Mouse (Mus musculus) induced T-regulatory cell, adult 2 months (primary cell): Measurements from ENCODE around the gene Tes.
"Not testable (repeated sequence)": the region's sequence is repeated elsewhere in the genome, so short reads cannot be mapped to it uniquely, and the experiment has no call there.

Experiments used
- DNase-seq: peaks from one replicate; pipeline ENCODE4 v3.0.0-alpha.2; 2012; ENCODE audit warnings: low read depth

Tes gene

DNA sequence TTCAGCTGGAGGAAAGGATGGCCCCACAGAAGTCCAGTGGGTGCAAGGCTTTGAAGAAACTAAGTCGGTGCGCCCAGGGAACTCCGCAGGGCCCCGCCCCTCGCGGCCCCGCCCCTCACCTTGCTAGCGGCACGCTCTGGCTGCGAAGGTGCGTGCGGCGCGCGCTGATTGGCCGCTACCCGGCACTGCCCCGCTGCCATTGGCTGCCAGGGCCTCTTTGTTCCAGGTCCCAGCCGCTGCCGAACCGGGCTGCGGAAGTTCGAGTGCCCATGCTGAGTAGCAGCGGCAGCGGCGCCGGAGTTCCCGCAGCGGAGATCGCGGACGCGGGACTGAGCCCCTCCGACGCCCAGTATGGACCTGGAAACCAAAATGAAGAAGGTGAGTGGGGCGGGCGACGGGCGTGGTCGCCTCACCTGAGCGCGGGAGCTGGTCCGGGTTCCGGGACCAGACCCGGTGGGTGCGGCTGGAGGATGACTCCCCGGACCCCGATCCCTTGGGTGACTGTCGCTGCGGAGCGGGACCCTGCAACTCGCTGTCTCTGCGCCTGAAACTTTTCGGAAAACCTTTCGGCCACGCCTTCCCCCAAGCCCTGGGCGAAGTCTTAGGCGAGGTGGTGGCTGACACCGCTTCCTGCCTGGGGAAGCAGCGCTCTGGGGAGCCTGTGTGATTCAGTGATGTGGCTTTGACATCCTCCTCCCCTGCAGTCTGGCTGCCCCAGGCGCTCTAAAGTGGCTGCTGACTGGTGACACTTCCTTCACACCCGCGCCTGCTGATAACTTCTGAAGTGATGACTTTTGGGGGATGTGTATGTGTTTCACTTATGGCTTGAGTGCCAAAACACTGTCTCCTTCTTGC, at the start of gene Tes:
Gene Tes (plus strand): TSS at position 214 of the 855 bp plus-strand sequence.
- peak; percentile 93 for DNase-seq

DNA sequence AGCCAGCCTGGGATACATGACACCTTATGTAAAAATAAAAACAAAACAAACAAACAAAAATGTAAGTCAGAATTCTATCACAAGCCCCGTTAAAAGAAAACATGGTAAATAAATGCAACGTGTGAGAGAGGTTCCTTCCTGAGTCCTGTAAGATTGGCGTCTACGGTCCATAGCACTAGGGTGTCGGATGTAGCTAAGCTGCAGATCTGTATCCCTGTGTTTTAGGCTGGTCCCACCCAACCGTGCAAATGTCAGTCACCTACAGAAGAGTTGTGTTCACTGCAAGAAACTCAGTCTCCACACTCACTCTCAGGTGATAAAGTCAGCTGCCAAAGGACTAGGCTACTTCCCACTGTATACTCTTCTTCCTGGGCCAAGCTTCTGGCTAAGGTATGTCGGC, 39.1 kb upstream of the Tes start:
- DNase-seq, result no peak

DNA sequence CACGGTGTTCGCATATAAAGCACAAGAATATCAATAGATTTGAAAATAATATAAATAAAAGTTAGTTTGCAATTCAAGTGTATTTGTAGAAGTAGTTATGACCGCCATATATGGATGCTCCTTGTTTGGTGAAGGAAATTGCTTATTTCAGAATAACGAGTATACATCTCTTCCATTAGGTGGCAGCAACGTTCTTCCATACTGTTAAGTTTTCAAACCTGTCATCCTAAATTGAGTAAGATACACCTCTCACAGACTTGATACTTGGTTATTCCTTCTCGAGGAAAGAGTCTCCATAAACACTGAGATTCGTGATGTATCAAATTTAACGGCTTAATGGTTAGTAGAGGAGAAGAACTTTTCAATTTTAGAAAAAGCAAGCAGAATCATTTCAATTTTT, 37.4 kb upstream of the Tes start:
- peak; percentile 80 for DNase-seq

DNA sequence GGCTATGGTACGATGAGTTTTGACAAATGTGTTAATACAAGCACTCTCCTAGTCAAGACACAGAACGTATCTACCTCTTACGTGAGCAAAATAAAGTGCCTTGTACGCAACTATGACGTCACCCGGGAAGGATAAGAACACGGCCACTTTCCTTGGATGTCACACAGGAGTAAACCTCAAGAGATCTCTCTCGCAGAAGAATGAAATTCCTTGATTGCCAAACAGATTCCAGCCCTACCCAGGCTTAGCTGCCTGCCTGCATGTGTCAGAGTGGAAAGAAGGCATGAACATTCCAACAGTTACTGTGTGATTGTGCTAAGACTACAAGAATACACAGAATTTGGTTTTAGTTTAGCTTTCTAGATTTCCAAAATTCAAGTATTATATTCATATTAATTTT, 36.1 kb upstream of the Tes start:
- no peak for DNase-seq

DNA sequence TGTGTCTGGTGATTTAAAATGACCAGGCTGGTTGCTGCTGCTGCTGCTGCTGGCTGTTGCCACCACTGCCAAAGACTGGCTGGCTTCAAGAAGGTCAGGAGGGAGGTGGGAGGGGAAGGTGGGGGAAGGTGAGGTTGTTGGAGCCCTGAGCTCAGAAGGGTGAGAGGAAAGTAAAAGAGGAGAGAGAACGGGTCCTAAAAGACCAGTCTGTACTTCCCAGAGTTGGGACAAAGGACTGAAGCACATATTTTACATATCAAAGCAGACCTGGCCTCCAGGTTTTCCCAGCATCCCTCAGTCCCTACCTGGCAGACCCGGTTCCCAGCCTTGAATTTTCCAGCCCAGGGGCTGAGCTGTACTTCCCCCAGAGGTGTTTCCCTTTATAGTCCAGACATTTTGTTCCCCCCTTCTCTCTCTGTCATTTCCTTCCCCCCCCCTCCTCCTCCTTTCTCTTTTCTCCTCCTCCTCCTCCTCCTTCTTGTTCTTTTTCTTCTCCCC, 32.7 kb upstream of the Tes start:
- no peak for DNase-seq

DNA sequence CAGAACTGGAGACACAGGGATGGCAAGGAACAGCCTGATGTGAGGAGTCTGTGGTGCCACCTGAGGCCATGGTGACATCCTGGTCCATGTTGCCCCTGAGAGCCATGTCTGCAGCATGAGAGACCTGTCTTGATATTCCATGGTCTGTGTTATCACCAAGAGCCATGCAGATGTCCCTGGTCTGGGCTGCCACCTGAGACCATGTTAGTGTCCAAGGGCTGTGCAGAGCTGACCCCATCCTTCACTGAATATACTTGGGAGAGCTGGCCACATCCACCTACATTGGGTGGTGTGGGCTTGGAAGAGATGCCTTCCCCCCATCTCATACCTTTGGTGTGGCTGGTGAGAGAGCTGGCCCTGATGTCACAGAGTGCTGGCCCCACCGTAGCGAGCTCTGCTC, 30.9 kb upstream of the Tes start:
- no peak for DNase-seq

DNA sequence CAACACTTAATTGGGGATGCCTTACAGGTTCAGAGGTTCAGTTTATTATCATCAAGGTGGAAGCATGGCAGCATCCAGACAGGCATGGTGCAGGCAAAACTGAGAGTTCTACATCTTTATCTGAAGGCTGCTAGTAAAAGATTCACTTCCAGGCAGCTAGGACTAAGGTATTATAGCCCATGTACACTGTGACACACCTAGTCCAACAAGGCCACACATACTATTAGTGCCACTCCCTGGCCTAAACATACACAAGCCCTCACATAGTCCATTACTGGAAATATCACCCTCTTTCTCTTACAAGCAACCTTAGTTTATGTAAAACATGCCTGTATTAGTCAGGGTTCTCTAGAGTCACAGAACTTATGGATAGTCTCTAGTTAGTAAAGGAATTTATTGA, 29.7 kb upstream of the Tes start:
- DNase-seq, result no peak

DNA sequence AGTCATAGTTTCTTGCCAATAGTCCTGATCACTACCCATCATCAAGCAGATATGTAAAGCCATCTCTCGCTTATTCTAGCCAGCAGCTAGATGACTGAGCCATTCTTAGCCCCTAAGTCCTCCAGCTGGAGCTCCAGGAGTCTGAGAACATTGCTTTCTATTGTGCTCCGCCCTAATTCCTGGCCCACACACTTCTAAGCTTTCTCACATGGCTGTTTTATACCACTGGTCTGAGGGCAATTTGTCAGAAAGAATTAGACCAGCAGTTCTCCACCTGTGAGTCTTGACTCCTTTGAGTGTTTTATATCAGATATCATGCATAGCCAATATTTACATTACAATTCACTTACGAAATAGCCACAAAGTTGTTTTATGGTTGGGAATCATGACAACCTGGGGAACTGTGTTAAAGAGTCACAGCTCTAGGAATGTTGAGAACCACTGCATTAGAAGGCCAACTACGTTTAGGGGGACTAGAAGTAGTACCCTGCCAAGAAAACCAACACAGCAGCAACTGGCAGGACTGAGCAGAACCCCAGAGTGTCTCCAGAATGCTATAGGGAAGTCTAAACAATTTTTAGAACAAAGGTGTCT, 13.4 kb upstream of the Tes start:
- no peak for DNase-seq

DNA sequence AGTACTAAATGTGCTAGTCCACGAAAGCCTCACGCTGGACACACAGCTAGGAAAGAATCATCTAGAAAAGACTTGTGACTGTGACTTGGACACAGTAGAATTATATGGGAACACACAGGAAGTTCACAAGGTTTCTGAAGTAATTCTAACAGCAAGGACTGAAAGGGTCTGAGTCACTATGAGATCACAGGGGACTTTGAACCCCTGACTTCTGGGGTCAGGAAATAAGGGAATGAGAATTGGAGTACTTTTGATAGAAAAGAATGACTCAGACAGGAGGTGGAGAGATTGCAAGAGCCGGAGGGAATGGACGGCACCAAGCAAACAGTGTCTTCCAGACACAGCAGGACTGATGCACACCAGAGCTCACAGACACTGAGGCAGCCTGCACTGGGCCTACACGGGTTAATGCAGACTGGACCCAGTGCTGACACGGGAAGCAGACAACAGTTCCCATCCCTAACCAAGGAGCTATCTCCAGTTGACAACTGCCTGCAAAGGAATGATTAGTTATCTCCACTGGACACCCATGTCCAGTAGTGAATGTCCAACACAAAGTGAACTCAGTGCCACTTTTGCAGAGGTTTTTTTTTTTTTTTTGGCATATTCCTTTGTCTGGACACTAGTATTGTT, 11.8 kb upstream of the Tes start:
- DNase-seq, result no peak

DNA sequence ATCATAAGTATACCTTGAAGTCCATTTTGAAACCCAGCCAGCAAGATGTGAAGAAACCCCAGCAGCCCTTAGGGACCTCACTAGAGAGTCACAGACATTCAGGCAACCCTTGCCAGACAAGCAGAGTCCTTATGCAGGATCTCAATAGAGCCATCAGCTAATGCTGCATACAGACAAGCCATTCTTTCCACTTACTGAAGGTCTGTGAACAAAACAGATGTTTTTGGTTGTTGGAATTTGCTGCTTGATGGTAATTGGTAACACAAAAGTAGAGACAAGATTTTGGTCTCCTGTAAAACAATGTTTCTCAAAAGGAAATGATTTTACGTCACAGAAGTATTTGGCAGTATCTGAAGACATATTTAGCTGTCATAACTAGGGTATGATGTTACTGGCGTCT, 10.2 kb upstream of the Tes start:
- DNase-seq, result no peak

DNA sequence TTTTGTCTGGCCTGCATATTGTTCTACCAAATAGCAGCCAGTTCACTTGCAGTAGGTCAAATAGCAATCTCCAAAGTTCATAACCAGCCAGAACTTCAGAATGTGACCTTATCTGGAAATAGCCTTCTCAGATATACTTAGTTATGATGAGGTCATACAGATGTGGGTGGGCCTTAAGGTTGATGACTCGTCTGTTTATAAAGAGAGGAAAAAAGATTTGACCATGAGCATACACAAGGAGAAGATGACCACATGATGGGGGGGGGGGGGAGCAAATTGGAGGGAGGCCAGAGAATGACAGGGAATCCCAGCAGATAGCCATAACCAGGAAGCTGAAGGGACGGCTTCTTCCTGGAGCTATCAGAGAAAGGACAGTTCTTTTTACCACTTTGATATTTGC, 9.3 kb upstream of the Tes start:
- no peak for DNase-seq

DNA sequence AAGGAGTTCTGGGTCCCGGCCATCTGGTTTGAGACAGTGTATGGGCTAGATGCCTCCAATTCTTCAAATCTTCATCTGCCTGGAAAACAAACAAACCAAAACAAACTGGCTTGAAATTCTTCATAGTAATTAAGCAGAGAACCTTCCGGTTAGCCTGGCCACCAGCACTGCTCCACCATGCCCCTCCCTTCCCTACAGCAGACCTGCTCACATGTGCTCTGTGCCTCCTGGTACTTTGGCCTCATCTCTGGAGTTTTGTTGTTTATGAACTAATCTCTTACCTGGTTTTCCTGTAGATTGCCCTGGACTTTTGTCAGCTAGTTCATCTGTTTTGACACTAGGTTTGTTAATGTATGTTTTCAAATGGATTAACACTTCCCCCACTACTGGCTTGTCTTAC, 5.4 kb upstream of the Tes start:
- DNase-seq, result no peak

DNA sequence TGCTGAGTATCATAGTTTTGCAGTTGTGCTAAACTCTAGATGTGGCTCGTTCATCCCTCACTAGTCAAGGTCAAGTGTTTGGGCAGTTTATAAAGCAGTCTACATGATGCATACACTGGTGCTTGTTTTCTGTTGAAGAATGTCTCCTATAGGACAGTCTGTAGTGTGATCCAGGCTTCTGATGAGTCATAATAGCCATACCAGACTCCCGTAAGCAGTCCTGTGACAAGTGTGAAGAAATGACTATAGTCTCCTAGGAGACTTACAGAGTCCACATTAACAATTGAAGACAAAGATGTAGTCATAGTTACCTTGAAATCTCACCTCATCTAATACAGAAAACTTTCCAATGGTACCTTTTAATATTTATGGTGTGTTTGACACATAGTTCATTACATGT, 4.8 kb upstream of the Tes start:
- peak; percentile 23 for DNase-seq

DNA sequence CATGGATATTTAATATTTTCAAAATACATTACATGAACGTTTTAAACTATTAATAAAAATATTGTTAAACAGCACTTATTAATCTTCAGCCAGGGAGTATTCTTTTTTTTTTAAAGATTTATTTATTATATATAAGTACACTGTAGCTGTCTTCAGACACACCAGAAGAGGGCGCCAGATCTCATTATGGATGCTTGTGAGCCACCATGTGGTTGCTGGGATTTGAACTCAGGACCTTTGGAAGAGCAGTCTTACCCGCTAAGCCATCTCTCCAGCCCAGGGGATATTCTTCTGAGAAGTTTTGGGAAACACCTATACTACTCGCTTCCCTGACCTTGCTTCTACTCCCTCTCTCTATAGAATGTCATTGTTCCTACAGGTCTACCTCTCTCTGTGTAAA, 3.1 kb upstream of the Tes start:
- DNase-seq, result not testable (repeated sequence)

DNA sequence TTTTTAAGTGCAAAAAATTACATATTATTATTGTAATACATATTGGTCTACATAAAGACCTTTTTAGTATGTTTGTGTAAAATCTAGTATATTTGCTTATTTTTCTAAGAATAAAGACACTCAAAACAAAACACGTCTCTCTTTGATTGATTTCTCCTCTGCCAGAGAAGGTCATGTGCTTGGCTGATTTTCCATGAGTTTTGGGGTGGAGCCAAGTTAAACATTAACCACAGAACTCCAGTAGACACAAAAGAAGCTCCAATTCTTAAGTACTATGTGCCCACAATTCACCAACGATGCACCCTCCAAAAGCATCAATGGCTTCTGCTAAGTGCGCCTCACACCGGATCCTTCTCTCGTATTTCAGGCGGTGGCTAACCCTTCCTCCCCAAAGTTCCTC, 2.6 kb upstream of the Tes start:
- DNase-seq, result no peak

DNA sequence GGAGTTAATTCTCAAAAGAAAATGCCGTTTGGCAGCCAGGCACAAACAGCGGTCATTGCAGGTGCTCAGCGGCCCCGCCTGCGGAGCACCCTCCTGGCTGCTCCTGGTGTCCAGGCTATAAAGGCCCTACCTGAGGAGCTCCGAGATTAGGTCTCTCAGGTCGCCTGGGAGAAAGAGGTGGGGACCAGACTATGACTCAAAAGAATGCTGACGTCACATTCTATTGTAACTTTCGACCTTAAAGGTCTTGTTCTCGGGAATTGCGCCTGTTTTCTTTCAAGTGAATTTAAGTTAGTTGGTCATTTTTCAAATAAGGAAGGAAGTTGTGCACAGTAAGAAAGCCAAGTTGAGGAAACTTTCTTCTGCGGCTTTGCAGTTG, 831 bp downstream of the Tes start:
- no peak for DNase-seq

DNA sequence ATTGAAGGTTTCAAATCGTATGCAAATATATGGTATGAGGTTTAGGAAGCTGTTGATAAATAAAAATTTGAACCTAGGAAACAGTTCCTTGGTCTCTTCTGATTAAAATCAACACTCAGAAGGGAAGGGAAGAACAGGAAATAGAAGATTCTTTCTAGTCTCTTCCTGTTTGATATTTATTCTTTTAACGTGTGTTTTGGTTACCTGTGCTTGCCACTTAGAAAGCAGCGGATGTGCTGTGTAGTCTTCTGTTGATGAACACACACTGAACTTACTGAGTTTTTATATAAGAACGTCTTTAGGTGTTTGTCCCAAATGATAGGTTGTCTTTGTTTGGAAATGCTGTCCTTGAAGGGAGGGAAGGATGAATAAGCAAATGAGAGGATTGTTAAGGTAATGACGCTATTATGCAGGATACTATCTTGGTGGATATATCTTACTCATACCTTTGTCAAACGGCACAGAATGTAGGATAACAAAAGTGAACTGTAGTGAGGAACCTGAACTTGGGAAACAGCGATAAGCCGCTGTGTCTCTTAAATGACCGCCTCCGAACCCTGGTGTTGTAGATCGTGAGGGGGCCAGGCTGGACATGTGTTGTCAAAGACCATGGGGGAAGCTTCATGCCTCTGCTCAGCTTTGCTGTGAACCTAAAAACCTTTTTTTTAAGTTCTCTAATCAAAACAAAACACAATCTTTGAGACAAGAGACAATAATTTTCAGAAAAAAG, 1.4 kb downstream of the Tes start:
- no peak for DNase-seq

DNA sequence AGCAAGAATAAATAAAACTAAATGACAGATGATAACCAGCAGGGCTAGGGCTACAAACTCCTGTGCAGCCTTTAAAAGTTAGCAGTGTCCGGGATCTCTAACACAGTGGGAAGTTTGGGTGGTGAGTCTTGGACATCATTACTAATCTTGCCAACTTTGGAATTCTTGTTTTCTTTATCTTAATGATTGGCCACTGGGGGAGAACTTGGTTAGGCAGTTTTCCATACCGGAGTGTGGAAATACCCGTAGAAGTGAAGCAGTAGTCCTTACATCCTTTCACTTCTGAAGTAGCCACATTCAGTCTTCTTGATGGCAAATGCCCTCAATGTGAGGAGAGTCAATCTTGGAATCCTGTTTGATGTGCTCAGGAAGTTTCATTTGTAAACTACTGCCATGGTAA, 7.0 kb downstream of the Tes start:
- no peak for DNase-seq

DNA sequence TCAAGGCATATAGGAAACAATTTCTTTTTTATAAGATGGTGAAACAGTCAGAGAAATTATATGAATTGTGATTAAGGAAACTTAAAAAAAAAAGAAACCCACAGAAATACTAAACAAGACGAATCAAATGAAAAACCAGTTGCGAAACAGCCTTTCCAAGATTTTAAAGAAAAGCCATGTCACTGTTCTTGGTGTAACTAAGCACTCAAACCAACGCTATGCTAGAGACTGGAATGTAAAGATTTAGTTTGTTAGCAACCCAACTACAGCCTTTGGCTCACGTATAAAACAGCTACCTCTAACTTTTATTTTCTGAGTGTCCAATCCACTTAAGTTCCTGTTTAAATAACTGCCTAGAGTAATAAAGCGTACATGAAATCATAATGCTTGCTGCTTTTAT, 7.4 kb downstream of the Tes start:
- DNase-seq, result no peak

DNA sequence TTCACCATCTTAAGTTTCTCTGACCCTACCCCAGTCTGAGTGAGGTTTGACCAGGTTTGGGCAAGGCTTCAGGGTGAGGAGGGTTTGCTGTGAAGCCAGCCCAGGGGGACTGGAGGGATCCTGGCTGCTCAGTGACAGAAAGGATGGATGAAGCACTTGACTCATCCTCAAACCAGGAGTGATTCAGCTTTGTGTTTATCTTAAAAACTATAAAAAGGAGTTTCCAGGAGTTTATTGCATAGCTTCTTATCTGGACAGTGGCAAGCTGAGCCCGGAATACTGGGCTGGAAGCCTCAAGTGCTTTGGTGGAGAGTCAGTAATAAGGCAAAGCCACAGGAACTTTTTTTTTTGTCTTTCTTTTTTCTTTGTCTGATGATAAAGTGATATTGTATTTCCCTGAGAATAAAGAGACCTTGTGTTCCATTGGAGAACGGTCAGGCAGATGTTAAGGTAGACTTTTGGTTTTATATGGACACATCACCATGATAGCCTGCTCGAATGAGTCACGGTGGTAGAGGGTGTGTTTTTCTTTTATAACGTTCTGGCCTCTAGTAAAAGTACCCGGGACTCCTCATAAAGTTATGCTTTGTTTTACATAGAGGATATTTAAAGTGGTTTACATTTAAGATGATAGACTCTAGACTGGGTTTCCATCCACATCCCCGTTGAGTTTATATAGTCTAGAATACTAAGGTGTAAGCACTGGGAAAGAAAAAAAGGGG, 8.0 kb downstream of the Tes start:
- DNase-seq, result no peak

DNA sequence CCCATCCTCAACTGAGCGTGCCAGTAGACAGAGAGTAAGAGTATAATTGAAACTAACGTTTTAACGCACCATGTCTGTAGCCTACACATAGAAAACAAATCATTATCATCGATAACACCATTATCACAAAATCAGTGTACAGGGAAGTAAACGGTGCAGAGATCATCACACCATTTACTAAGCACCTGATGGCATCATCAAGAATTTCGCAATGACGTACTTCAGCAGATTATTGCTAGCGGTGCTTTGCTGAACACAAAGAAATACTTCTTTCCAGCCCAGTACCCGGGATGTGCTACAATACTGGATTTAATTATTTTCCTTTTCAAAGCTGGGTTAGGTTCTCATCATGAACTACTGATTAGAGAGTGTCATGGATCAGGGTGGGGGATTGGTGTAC, 12.3 kb downstream of the Tes start:
- no peak for DNase-seq

DNA sequence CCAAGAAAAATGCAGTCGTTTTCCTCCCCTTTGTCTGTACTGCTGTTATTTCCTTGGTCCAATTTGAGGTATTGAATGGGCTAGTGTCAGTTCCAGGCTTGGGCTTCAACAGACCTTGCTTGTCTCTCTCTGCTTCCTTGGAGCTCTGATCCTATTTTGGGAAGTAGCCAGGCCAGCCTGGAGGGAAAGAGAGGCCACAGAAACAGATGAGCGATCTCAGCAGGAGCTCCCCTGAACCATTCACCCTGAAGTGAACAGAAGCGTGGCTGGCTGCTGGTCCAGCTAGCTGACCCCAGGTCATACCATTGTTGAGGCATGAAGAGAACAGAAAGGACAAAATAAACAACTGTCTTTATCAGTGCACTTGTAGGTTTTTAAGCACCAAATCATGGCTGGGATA, 12.8 kb downstream of the Tes start:
- DNase-seq, result no peak
